Mouse (Mus musculus): ENCODE data around the gene Zcchc24. TPM values are rescaled to one million over a fixed set of nuclear protein-coding genes. Genes with fewer than 3 reads are reported as not detected.

Gene Zcchc24
- polyA plus RNA-seq, 1 experiment from 2014 or later, result 11.3 TPM

DNA sequence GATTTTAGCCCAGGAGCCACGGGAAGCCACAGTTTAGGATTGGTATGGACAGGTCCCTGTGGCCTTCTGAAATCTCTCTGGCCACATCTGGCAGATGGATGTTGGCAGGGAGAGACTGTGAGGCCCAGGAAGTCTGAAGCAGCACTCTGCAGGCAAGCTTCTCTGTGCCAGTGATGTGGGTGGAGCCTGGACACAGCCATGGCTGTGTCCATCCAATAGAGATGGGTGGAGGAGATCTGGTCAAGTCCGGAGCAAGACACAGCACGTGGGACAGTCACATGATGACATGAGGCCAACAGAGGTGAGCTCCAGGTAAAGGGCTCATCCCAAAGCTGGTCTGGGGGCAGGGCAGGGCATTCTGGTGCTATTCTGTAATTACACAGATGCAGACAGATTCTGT lies 27.6 kb downstream of the Zcchc24 start:
- Histone ChIP-seq H3K27me3 (replicated peaks; ENCODE audit: control insufficient read depth, insufficient read depth, low read length) (no peaks in the 10 kb centered on the region; the same call in 1 of the 2 replicates), H3K9me3 (ENCODE audit: control insufficient read depth, low read length) (no peaks in the 10 kb centered on the region), H3K9ac (ENCODE audit: low read depth, low read length) (no peak overlapping the region), H3K36me3 (ENCODE audit: control insufficient read depth, insufficient read depth, low read length) (peaks cover 2% of the 10 kb centered on the region; the same call in 1 of the 2 replicates), H3K4me1 (replicated peaks; ENCODE audit: control insufficient read depth, insufficient read depth, low read length) (peaks cover 18% of the 10 kb centered on the region), H3K4me2 (no peak overlapping the region), H3K27ac (ENCODE audit: low read depth, low read length) (no peak overlapping the region), H3K4me3 (ENCODE audit: low read depth, low read length) (no peak overlapping the region)
- ATAC-seq (replicated peaks; ENCODE audit: low FRiP score) (no peak), DNase-seq (ENCODE audit: low spot score) (no peak)
- 69% methylated on average over 3 of the region's 3 CpGs for WGBS

DNA sequence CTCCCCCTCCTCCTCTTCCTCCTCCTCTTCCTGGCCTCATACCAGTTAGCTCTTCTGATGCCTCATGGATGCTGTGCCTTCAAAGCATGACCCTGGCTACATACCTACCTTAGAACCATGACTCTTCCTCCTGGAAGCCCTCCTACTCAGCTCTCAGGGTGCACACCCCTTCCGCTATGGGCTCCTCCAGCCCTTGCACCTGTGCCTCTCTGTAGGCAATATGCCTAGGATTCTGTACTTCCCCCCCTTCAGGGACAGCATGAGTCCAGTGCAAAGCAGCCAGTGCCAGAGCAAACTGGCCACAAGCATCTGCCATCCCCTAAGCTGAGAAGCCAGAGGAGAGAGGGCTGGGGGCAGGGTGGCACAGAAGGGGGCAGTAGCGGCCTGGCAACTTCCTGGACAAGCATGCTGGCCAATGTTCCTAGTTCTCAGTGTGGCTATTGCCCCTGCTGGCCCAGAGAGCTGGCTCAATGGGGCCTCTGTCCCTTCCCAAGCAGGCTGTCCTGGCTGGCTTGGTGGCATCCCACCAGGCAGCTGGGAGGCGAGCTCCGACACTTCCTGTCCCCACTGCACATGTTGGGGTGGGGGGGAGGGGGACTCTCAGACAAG lies 28.8 kb downstream of the Zcchc24 start:
- no peak for DNase-seq (ENCODE audit: low spot score)
- no peak overlapping the region for H3K9ac ChIP-seq (ENCODE audit: low read depth, low read length)
- ATAC-seq (replicated peaks; ENCODE audit: low FRiP score), result no peak
- WGBS, result 84% methylated on average over 4 of the region's 4 CpGs
- peaks cover 12% of the 10 kb centered on the region for H3K4me1 ChIP-seq (replicated peaks; ENCODE audit: control insufficient read depth, insufficient read depth, low read length)
- H3K4me3 ChIP-seq (ENCODE audit: low read depth, low read length), result no peak overlapping the region
- H3K27me3 ChIP-seq (replicated peaks; ENCODE audit: control insufficient read depth, insufficient read depth, low read length), result no peaks in the 10 kb centered on the region; the same call in 1 of the 2 replicates
- no peak overlapping the region for H3K27ac ChIP-seq (ENCODE audit: low read depth, low read length)
- H3K4me2 ChIP-seq, result no peak overlapping the region
- no peaks in the 10 kb centered on the region for H3K9me3 ChIP-seq (ENCODE audit: control insufficient read depth, low read length)
- peaks cover 2% of the 10 kb centered on the region; the same call in 1 of the 2 replicates for H3K36me3 ChIP-seq (ENCODE audit: control insufficient read depth, insufficient read depth, low read length)

DNA sequence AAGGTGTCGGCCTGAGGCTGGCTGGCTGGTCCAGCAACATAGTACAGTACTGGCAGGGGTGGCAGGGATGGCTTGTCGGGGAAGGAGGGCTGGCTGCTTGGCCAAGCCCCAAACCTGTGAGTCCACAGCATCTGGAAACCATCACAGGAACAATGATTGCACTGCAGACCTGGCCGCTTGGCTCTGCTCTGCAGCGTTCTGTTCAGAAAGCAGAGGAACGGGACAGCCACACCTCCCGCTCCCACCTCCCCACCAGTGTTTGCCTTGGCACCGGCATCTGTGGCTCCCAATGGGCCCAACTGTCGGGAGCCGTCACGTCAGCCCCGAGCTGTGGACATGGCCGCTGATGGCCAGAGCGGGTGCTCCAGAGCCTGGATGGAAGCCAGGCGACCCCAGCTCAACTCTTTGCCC lies 30.2 kb downstream of the Zcchc24 start:
- Histone ChIP-seq H3K27me3 (replicated peaks; ENCODE audit: control insufficient read depth, insufficient read depth, low read length) (no peaks in the 10 kb centered on the region; the same call in 1 of the 2 replicates), H3K9ac (ENCODE audit: low read depth, low read length) (no peak overlapping the region), H3K36me3 (ENCODE audit: control insufficient read depth, insufficient read depth, low read length) (peaks cover 2% of the 10 kb centered on the region; the same call in 1 of the 2 replicates), H3K4me2 (no peak overlapping the region), H3K27ac (ENCODE audit: low read depth, low read length) (peak overlapping the region; percentile 25; the same call in 1 of the 2 replicates), H3K9me3 (ENCODE audit: control insufficient read depth, low read length) (no peaks in the 10 kb centered on the region), H3K4me3 (ENCODE audit: low read depth, low read length) (no peak overlapping the region), H3K4me1 (replicated peaks; ENCODE audit: control insufficient read depth, insufficient read depth, low read length) (peaks cover 17% of the 10 kb centered on the region)
- 65% methylated on average over 14 of the region's 14 CpGs for WGBS
- ATAC-seq (replicated peaks; ENCODE audit: low FRiP score) (no peak), DNase-seq (ENCODE audit: low spot score) (no peak)

DNA sequence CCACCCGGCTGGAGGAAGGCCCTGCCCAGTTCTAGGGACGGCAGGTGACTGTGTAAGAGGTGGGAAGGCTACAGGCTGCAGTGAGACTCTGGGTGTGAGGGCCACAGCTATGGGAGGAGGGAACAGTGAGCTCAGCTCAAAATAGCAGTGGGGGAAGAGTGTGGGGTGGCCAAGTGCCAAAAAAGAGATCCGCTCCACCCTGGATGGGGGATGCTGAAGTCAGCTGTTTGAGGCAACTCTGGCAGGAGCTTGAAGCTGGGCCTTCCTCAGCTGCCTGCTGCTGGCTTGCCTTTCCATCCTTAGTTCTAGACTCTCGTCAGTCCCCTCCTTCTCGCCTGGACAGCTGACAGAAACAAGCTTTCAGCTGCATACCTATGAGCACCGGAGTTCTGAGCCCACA lies 32.2 kb downstream of the Zcchc24 start:
- Histone ChIP-seq H3K9me3 (ENCODE audit: control insufficient read depth, low read length) (no peaks in the 10 kb centered on the region), H3K4me2 (no peak overlapping the region), H3K27ac (ENCODE audit: low read depth, low read length) (no peak overlapping the region), H3K4me3 (ENCODE audit: low read depth, low read length) (no peak overlapping the region), H3K36me3 (ENCODE audit: control insufficient read depth, insufficient read depth, low read length) (peaks cover 2% of the 10 kb centered on the region; the same call in 1 of the 2 replicates), H3K9ac (ENCODE audit: low read depth, low read length) (no peak overlapping the region), H3K4me1 (replicated peaks; ENCODE audit: control insufficient read depth, insufficient read depth, low read length) (peaks cover 17% of the 10 kb centered on the region), H3K27me3 (replicated peaks; ENCODE audit: control insufficient read depth, insufficient read depth, low read length) (no peaks in the 10 kb centered on the region; the same call in 1 of the 2 replicates)
- DNase-seq (ENCODE audit: low spot score) (no peak), ATAC-seq (replicated peaks; ENCODE audit: low FRiP score) (no peak)
- 58% methylated on average over 6 of the region's 6 CpGs for WGBS

DNA sequence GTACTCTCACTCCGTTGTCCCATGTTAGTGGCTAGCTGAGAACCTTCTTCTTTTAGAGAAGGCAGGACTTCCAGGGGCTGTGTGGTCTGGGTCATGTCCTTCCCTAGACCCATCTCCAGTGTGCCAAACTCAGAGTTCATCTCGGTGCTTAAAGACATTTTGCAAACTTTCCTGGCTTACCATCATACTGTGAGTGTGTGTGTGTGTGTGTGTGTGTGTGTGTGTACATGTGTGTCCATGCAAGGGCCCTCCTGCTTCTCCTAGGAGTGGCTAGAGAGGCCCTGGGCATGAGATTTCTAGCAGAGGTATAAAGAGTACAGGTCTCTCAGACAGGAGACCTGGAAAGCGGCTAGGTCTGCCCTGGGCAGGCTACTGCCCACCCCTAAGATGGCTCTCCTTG lies 32.7 kb downstream of the Zcchc24 start:
- H3K9ac ChIP-seq (ENCODE audit: low read depth, low read length), result no peak overlapping the region
- WGBS, result 71% methylated on average over 3 of the region's 3 CpGs
- no peak for DNase-seq (ENCODE audit: low spot score)

DNA sequence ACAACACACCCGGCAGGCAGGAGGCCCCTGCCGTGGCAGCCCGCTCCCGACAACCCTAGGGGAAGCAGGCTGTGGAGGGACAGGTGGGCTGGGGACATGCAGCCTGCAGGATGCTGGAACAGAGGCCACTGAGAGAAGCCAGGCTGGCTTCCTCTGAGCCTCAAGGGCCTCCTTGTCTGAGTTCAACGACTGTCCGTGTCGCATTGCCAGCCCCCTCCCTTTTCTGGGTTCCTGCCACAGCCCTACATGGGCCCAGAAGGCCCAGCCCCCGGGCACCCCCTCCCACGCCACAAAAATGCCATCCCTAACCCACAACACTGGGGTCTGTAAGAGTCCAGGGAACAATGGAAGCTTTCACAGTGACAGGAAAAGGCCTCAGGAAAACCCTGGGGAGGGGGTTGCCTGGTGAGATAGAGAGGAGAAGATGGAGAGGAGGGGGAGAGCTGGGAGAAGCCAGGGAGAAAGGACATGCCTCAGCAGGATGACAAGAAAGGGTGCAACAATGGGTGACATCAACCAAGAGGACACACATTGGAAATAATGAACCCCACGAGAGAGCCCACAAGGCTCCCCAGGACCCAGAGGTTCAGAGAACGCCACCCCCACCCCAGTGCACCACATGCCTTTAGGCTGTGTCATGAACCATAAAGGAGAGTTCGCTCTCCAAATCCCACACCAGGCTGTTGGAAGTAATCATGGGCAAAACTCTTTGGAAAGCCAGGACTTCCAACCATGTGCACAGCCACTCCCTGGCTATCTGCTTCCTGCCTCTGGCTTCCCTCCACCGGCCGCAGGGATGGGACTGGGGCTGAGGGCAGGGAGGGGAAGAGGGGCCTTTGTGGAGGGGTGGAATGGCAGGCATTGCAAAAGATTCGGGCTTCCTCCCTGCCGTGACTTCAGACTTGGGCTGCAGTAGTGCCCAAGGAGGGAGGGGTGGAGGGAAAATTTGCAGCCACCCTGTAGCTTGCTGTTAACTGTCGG lies 33.8 kb downstream of the Zcchc24 start:
- Histone ChIP-seq H3K27me3 (replicated peaks; ENCODE audit: control insufficient read depth, insufficient read depth, low read length) (no peaks in the 10 kb centered on the region; the same call in 1 of the 2 replicates), H3K27ac (ENCODE audit: low read depth, low read length) (peak overlapping the region; percentile 33; the same call in 1 of the 2 replicates), H3K4me1 (replicated peaks; ENCODE audit: control insufficient read depth, insufficient read depth, low read length) (peaks cover 17% of the 10 kb centered on the region), H3K36me3 (ENCODE audit: control insufficient read depth, insufficient read depth, low read length) (no peaks in the 10 kb centered on the region), H3K9me3 (ENCODE audit: control insufficient read depth, low read length) (no peaks in the 10 kb centered on the region), H3K4me2 (no peak overlapping the region), H3K9ac (ENCODE audit: low read depth, low read length) (0 out of 2 replicates have a peak overlapping the region, but pooled peaks have one; percentile 30), H3K4me3 (ENCODE audit: low read depth, low read length) (no peak overlapping the region)
- WGBS, result 41% methylated on average over 17 of the region's 17 CpGs
- no peak for DNase-seq (ENCODE audit: low spot score)
- no peak for ATAC-seq (replicated peaks; ENCODE audit: low FRiP score)

More for the DNA sequence above, 32.7 kb downstream of the Zcchc24 start:
- Histone ChIP-seq H3K27ac (ENCODE audit: low read depth, low read length) (no peak overlapping the region), H3K4me3 (ENCODE audit: low read depth, low read length) (no peak overlapping the region), H3K4me2 (no peak overlapping the region), H3K4me1 (replicated peaks; ENCODE audit: control insufficient read depth, insufficient read depth, low read length) (peaks cover 17% of the 10 kb centered on the region), H3K9me3 (ENCODE audit: control insufficient read depth, low read length) (no peaks in the 10 kb centered on the region), H3K27me3 (replicated peaks; ENCODE audit: control insufficient read depth, insufficient read depth, low read length) (no peaks in the 10 kb centered on the region; the same call in 1 of the 2 replicates), H3K36me3 (ENCODE audit: control insufficient read depth, insufficient read depth, low read length) (peaks cover 2% of the 10 kb centered on the region; the same call in 1 of the 2 replicates)
- no peak for ATAC-seq (replicated peaks; ENCODE audit: low FRiP score)

DNA sequence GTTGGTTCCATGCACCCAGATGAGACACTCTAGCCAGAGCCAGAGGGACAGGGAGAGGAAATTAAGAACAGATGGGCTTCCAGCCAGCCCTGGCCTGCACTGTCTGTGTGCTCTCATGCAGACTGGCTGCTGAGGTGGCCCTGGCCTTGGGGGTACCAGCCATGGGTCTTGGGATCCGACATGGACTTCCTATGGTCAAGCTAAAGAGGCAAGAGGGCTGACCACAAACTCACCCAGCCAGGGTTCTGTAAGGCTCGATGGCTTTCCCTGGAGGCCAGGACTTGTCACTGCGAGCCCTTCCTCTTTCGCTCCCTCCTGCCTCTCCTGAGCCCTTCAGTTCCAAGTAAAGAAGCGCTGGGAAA lies 41.7 kb downstream of the Zcchc24 start:
- WGBS, result 53% methylated on average over 5 of the region's 5 CpGs
- H3K9ac ChIP-seq (ENCODE audit: low read depth, low read length), result no peak overlapping the region
- H3K27ac ChIP-seq (ENCODE audit: low read depth, low read length), result no peak overlapping the region

DNA sequence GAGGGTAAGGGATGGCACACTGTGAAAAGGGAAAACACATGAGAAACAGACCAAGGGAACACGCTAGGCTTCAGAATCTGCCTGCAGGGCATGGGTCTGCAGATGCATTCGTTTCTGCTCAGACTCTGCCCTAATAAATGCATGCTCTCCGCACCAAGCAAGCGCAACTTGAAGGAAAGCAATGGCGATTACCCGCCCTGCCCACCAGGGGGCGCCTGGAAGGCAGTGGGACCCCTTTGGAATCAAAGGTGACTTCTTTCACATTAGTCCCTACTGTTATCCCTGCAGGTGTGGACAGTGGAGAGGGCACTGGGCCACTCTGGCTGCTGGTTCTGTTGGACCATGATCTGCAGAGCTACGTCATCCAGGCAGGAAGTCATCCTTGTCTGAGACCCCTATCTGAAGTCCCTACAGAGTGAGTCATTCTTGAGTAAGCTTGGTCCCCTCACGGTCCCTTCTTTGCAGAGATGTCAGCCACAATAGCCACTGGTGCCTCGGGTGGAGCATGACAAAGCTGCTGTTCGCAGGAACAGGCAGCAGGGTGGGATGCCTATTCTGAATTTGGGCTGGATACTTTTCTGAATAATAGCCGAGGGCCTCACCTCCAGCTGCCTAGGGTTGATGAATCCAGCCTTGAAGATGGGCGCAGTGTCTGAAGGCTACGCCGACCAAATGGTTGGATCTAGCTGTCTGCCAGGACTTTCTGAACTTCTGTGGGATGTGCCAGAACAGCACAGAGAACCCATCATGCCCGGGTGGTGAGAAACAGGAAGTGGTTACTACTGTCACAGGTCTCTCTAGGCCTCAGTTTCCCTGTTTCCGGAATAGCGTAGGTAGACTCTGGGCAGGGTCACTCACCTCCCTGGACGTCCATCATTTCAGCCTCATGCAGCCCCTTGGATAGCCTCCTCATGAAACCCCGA lies 42.4 kb downstream of the Zcchc24 start:
- Histone ChIP-seq H3K27me3 (replicated peaks; ENCODE audit: control insufficient read depth, insufficient read depth, low read length) (no peaks in the 10 kb centered on the region), H3K36me3 (ENCODE audit: control insufficient read depth, insufficient read depth, low read length) (no peaks in the 10 kb centered on the region; the same call in 1 of the 2 replicates), H3K9me3 (ENCODE audit: control insufficient read depth, low read length) (no peaks in the 10 kb centered on the region), H3K9ac (ENCODE audit: low read depth, low read length) (no peak overlapping the region), H3K4me1 (replicated peaks; ENCODE audit: control insufficient read depth, insufficient read depth, low read length) (peaks cover 24% of the 10 kb centered on the region), H3K27ac (ENCODE audit: low read depth, low read length) (no peak overlapping the region), H3K4me3 (ENCODE audit: low read depth, low read length) (no peak overlapping the region), H3K4me2 (no peak overlapping the region)
- 39% methylated on average over 20 of the region's 20 CpGs for WGBS
- DNase-seq (ENCODE audit: low spot score) (no peak), ATAC-seq (replicated peaks; ENCODE audit: low FRiP score) (no peak)

More for the DNA sequence above, 41.7 kb downstream of the Zcchc24 start:
- Histone ChIP-seq H3K4me2 (no peak overlapping the region), H3K4me1 (replicated peaks; ENCODE audit: control insufficient read depth, insufficient read depth, low read length) (peaks cover 24% of the 10 kb centered on the region), H3K27me3 (replicated peaks; ENCODE audit: control insufficient read depth, insufficient read depth, low read length) (no peaks in the 10 kb centered on the region), H3K9me3 (ENCODE audit: control insufficient read depth, low read length) (no peaks in the 10 kb centered on the region), H3K36me3 (ENCODE audit: control insufficient read depth, insufficient read depth, low read length) (no peaks in the 10 kb centered on the region; the same call in 1 of the 2 replicates), H3K4me3 (ENCODE audit: low read depth, low read length) (no peak overlapping the region)
- ATAC-seq (replicated peaks; ENCODE audit: low FRiP score), result no peak
- DNase-seq (ENCODE audit: low spot score), result no peak
